Mouse (Mus musculus) spleen, adult 2 months (tissue): Measurements from ENCODE around the gene Myo1h.

ENCODE experiments used
- CTCF ChIP-seq: fragments of 200-500 bp; IDR thresholded peaks from 2 replicates; pipeline ENCODE4 v1.5.1; 2011; ENCODE audit warnings: mild to moderate bottlenecking, inconsistent platforms; ENCODE audit not compliant: insufficient read depth, insufficient read length, insufficient replicate concordance; ENCODE audit errors: extremely low read depth
- POLR2A ChIP-seq: fragments of 200-500 bp; IDR thresholded peaks from 2 replicates; pipeline ENCODE4 v1.6.1; 2011; ENCODE audit warnings: low read depth, low read length, inconsistent platforms

DNA sequence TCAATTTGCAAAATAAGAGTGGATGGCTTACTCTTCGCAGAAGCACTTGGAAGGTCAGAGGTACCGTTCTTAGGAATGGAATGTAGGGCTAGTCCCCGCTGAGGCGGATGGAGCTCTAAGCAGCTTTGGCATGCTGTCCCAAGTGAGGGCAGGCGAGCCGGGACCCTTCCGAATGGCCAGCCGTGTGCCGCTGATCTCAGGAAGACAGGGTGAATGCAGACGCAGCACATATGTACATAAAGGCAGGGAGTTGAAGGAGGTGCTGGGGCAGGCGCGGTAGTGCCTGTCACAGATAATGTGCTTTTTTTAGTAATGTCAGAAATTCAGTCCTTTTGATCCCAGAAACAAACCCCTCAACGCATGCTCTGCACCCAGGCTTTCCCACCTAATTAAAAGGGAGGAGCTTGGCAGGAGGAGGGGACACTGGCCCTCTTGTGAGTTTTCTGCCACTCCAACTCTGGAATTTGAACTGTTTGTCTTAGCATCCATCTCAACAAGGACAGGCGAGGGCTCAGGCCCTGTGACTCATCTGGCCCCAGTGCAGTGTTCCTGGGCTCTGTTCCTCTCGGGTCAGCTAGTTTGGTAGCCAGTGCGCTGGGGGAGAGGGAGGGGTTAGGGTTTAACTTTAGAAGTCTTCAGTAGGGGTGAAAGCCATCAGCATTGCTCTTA, 124.2 kb downstream of the Myo1h start:
- TF ChIP-seq CTCF: no peak
- TF ChIP-seq POLR2A: no peak
